Mouse (Mus musculus): ENCODE measurements around the gene St8sia4.
"Not testable (repeated sequence)": the region's sequence is repeated elsewhere in the genome, so short reads cannot be mapped to it uniquely, and the experiment has no call there.

Gene St8sia4

DNA sequence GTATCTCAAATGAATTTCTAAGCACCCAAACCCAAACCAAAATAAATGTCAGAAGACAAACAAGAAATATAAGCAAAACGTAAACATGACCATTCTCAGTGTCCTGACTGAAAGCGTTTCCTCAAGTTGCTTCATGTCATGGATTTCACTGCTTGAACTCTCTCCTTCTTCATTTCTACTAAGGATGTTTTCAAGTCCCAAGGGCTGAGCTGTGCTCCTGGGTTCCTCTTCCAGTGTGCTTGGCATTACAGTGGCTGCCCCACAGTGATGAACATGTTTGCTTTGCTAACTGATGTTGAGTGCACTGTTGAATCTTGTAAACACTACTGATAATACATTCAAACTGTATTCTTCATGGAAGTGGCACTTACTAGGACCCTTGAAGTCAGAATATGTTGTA, 76.3 kb downstream of the St8sia4 start:
- DNase-seq: no peak

DNA sequence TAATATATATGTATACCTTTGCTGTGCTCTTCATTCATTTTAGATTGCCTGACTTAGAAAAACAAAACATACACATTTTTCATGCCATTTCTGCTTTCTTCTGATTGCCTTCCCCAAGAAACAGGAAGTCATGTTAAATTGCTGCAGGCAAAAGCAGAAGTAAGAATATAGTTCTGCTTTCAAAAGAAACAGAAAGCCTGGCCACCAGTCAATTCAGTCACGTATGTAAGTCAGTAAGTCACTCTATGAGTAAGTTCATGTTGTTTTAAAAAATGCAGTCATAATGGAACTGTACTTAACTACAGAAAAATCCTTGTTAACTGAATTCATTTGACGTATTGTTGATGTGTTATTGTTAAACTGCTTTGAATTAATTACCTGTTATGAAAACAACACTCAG, 77.3 kb downstream of the St8sia4 start:
- DNase-seq: peak; percentile 83

DNA sequence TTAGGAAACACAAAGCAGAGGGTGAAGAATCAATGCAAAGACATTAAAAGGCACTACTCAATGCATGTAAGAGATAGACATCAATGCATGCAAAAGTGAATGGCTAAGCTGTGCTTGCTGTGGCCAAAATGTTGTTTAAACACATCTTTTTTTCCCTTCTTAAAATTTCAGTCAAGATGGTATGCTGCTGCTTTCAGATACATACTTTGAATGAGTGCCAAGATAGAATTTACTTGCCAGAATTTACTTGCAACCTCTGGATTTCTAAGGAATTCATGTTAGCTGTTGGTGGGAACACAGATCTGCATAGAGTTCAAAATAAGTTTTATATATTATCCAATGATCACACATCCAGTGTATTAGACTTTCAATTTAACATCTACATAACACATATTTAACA, 77.9 kb downstream of the St8sia4 start:
- DNase-seq: no peak

- no peak for DNase-seq
These were observed 84.1 kb downstream of the St8sia4 start for GRCm38 (mm10) chr1:95583310-95583709.

- DNase-seq: peak; percentile 60
These were observed 85.1 kb downstream of the St8sia4 start for GRCm38 (mm10) chr1:95582264-95582663.

DNA sequence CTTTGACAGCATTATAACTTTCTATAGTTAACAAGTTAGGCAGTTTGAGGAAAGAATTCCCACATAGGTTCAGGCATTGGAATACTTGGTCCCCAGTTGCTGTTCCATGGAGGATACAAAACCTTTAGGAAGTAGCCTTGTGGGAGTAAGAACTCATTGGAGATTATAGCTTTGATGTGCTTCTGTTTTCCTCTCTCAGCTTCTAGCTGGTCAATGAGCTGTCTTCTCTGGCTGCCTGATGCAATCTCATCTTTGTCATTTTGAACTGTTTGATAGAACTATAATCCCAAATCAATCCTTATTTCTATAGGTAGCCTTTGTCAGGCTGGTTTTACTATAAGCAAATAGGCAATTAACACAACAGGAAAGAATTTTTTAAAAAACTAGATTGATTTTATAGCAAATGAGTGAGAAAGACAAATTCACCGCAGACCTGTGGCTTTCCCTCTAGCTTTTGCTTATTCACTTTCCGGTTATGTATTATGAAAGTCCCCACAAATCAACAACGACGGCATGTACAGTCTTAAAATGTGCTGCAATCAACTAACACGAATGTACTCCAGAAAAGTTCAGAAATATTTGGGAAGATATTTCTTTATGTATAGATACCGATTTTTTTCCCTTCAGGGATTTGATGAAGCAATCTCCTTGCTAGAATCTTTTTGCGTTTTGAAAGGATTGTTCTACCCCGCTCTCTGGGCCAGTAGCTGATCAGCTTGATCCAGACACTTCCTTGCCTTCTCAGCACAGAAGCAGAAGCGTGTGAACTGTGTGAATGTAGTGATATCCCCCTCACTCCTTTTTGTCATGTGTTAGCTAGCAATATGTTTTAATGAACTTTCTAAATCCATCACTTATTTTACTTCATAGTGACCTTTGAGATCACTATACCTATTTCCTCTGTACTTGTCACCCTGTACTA, 94.5 kb downstream of the St8sia4 start:
- no peak for DNase-seq

GRCm38 (mm10) chr1:95571106-95571505, 96.3 kb downstream of the St8sia4 start:
- no peak for DNase-seq

DNA sequence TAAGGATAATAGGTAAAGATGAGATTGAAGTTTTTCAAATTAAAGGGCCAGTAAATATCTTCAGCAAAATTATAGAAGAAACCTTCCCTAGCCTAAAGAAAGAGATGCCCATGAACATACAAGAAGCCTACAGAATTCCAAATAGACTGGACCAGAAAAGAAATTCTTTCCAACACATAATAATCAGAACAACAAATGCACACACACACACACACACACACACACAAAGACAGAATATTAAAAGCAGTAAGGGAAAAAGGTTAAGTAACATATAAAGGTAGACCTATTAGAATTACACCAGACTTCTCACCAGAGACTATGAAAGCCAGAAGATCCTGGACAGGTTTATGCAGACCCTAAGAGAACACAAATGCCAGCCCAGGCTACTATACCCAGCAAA, 112.8 kb downstream of the St8sia4 start:
- DNase-seq: not testable (repeated sequence)

GRCm38 (mm10) chr1:95541460-95541859, 125.9 kb downstream of the St8sia4 start:
- DNase-seq: no peak

Measured in lung, postnatal 36 days (tissue).